Mouse (Mus musculus) testis, adult 2 months (tissue): ENCODE data around the gene Slc25a42.

Experiments
- CTCF ChIP-seq: fragments of 200-500 bp; IDR thresholded peaks from 2 replicates; pipeline ENCODE4 v1.5.1; 2012; ENCODE audit warnings: low read depth, mild to moderate bottlenecking, inconsistent platforms, low read length, moderate library complexity; ENCODE audit not compliant: control insufficient read depth, insufficient read depth, insufficient replicate concordance
- POLR2A ChIP-seq: fragments of 200-500 bp; IDR thresholded peaks from 2 replicates; pipeline ENCODE4 v1.6.1; 2012; ENCODE audit warnings: low read depth, mild to moderate bottlenecking, inconsistent platforms, low read length, moderate library complexity; ENCODE audit not compliant: control insufficient read depth

GRCm38 (mm10) chr8:70258600-70258999 is 46.5 kb upstream of the Slc25a42 start:
- TF ChIP-seq CTCF (no peak), POLR2A (no peak)
